ENCODE assay signal across 22 mouse cellular contexts in genomic region chr12:98043436-98043835, GRCm38 (mm10).
"Had no signal": no experiment of that assay in that cellular context is flagged by ENCODE, and none has a peak within 500 bp of the region (broad histone marks: within the 10 kb centered on the region; RNA-seq: fewer than 3 reads in every experiment).

No protein-coding gene starts in this region.

- H3K4me2 ChIP-seq: kidney, embryonic 15.5 days; limb, embryonic 13.5 days; liver, embryonic 12.5 days; liver, embryonic 15.5 days; lung, embryonic 15.5 days had no signal

- DNase-seq: kidney, postnatal 10 days; kidney, postnatal 36 days; liver; lung, adult 18-20 months; lung, postnatal 10 days; lung, postnatal 36 days; right cerebral cortex, adult 18-20 months; right cerebral cortex, postnatal 14 days; right cerebral cortex, postnatal 4 days; thymus, adult 2 months; thymus, postnatal 14 days; thymus, postnatal 4 days had no signal

- ATAC-seq: liver, embryonic 12.5 days; midbrain, embryonic 16.5 days had no signal

- H3K9ac ChIP-seq: kidney, embryonic 15.5 days; limb, embryonic 13.5 days; liver, embryonic 12.5 days; liver, embryonic 15.5 days; lung, embryonic 15.5 days had no signal

- H3K9me3 ChIP-seq: kidney, embryonic 15.5 days; limb, embryonic 10.5 days; limb, embryonic 13.5 days; liver, embryonic 12.5 days; liver, embryonic 15.5 days; lung, embryonic 15.5 days; midbrain, embryonic 10.5 days had no signal

- H3K27me3 ChIP-seq: kidney, embryonic 15.5 days; limb, embryonic 13.5 days; liver, embryonic 12.5 days; liver, embryonic 15.5 days; lung, embryonic 15.5 days; megakaryocyte, embryonic 14.5 days had no signal

- H3K36me3 ChIP-seq: kidney, embryonic 15.5 days; limb, embryonic 10.5 days; limb, embryonic 13.5 days; liver, embryonic 12.5 days; liver, embryonic 15.5 days; lung, embryonic 15.5 days; midbrain, embryonic 10.5 days had no signal

- H3K27ac ChIP-seq: kidney, embryonic 15.5 days; limb, embryonic 10.5 days; limb, embryonic 13.5 days; liver, embryonic 12.5 days; liver, embryonic 15.5 days; lung, embryonic 15.5 days; midbrain, embryonic 10.5 days; stomach, postnatal 0 days had no signal

- H3K4me1 ChIP-seq: kidney, embryonic 15.5 days; limb, embryonic 10.5 days; limb, embryonic 13.5 days; liver, embryonic 12.5 days; liver, embryonic 15.5 days; lung, embryonic 15.5 days had no signal

- H3K4me3 ChIP-seq: kidney, embryonic 15.5 days; limb, embryonic 10.5 days; limb, embryonic 13.5 days; liver, embryonic 12.5 days; liver, embryonic 15.5 days; lung, embryonic 15.5 days; megakaryocyte, embryonic 14.5 days; midbrain, embryonic 10.5 days had no signal
